ENCODE assay signal across 20 mouse cellular contexts in the genomic region with DNA sequence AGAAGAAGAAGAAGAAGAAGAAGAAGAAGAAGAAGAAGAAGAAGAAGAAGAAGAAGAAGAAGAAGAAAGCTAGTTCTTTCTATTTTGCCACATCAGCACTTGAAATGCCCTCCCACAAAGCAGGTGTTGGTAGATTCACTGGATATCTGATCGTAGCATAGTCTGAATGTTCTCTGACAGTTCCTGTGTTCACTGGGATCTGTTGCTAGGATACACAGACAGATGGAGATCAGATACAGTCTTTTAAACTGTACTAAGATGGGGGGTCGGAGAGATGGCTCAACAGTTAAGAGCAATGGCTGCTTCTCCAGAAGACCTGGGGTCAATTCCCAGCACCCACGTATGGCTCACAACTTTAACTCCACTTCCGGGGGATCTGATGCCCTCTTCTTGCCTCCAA.
"Had no signal": no experiment of that assay in that cellular context is flagged by ENCODE, and none has a peak within 500 bp of the region (broad histone marks: within the 10 kb centered on the region; RNA-seq: fewer than 3 reads in every experiment).

No protein-coding gene starts in this region.

- H3K36me3 ChIP-seq: intestine, embryonic 15.5 days; kidney, embryonic 15.5 days; liver, embryonic 13.5 days; midbrain, embryonic 13.5 days; neural tube, embryonic 13.5 days had no signal

- H3K9me3 ChIP-seq: intestine, embryonic 15.5 days; kidney, embryonic 15.5 days; liver, embryonic 13.5 days; midbrain, embryonic 13.5 days; neural tube, embryonic 13.5 days had no signal

- H3K9ac ChIP-seq: intestine, embryonic 15.5 days; kidney, embryonic 15.5 days; liver, embryonic 13.5 days; midbrain, embryonic 13.5 days; neural tube, embryonic 13.5 days had no signal

- ATAC-seq: intestine, embryonic 15.5 days; midbrain, embryonic 13.5 days had no signal

- DNase-seq: kidney, adult 11 months; kidney, adult 8-10 months; kidney, postnatal 10 days; kidney, postnatal 36 days; layer of hippocampus, postnatal 36 days; liver, embryonic 13.5 days; lung, adult 2 months; lung, postnatal 14 days; lung, postnatal 4 days; retina, postnatal 1 day; right cerebral cortex, postnatal 14 days; right cerebral cortex, postnatal 4 days; thymus, postnatal 25 days had no signal

- H3K4me3 ChIP-seq: intestine, embryonic 15.5 days; kidney, embryonic 15.5 days; left cerebral cortex, adult 2 months; liver, embryonic 13.5 days; midbrain, embryonic 13.5 days; myocyte; neural tube, embryonic 13.5 days had no signal

- H3K27me3 ChIP-seq: intestine, embryonic 15.5 days; liver, embryonic 13.5 days; midbrain, embryonic 13.5 days had no signal

- H3K27ac ChIP-seq: intestine, embryonic 15.5 days; left cerebral cortex, adult 2 months; liver, embryonic 13.5 days; midbrain, embryonic 13.5 days; stomach, postnatal 0 days had no signal

- H3K4me2 ChIP-seq: intestine, embryonic 15.5 days; kidney, embryonic 15.5 days; liver, embryonic 13.5 days; midbrain, embryonic 13.5 days; neural tube, embryonic 13.5 days had no signal
